Mouse (Mus musculus) spleen, embryonic (tissue): ENCODE measurements around the gene Alg6.

ENCODE experiments used
- CTCF ChIA-PET: fragments of 350-600 bp; sonication (Branson Sonifier 250); formaldehyde crosslinking; loops from one replicate; lab custom pipeline; 2022; lab: Charles Lee

The Alg6 gene

DNA sequence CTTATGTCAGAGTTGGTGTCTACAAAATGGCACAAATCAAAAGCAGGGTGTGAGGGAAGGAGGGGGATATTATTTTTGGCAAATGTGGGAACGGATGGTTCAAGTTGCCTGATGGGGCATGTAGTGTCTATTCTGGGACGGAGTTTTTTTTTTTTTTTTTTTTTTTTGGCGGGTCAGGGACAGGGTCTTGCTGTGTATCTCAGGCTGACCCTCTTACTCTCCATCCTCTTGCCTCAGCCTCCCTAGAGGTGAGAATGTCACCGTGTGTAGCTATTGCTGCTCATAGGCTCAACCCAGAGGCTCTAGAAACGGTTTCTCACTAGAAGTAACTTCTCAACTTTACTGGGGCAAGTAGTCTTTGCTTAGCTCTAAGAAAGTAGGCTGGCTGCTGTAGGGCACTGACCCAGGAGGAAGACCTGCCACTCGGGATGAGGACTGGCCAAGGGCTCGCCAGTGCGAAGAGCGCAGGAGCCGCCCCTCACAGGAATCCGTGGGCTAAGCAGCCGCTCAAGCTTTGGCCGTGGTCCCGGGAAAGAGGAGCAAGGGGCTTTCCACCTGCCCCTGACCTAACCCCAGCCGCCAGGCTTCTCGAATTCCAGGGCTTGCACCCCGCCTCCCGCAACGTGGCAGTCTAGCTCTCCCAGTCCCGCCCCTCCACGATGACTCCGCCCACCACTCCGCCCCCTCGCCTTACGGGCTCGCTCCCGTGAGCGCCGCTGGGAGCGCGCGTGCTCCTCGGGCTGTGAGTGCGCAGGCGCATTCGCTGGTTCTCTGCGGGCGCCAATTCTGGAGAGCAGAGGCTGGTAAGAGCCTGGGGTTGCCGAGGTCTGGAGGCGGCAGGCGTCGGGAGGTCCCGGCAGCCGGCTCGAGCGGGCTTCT is at the start of gene Alg6:
Gene Alg6 (plus strand): TSS at position 761 of the 879 bp plus-strand sequence.
- CTCF ChIA-PET: no interaction called here

DNA sequence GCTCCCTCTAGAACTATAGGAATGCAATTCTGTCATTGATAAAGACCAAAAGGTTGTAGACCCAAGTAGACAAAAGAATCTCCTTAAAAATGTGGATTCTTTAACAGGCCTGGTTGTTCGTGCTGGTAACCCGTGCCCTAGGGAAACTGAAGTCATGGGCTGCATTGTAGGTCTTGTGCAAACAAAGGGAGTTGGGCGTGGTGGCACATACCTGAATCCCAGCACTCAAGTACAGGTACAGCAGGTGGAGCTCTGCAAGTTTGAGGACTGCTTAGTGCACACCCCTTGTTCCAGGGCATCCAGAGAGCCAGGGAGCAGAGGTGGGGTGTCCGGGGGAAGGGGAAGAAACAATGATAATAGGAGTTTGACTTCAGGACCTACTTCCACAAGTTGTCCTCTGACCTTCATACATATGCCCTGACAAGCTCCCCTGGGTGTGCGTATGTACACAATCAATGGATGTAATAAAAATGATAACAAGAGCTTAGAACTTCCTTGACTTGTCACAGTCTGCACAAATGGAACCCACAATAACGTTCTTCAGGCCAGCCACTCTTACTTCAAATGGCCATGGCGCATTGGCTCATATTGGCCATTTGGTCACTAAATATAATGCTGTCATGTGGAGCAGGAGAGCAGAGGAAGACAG is 45.1 kb upstream of the Alg6 start:
- CTCF ChIA-PET: no interaction called here

DNA sequence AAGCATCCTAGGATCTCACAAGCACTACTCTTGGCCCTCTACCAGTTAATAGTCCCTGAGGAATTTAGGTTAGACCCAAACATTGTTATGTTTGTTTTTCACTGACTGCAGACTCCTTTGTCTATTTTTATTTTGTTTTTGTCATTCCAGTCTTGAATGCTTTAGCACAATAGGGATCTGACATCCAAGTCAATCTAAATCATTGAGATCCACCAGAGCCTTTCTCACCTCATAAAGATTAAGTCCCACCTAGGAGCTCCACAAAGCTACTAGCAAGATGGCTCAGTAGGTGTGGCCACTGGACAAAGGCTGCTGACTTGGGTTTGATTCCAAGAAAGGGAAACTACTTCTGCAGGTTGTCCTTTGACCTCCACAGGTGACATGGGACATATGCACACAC is 40.3 kb upstream of the Alg6 start:
- CTCF ChIA-PET: interaction anchor here (0.6 kb wide), 1 partner anchor 38 kb away, joined by 13 read pairs; no protein-coding TSS in a partner anchor

DNA sequence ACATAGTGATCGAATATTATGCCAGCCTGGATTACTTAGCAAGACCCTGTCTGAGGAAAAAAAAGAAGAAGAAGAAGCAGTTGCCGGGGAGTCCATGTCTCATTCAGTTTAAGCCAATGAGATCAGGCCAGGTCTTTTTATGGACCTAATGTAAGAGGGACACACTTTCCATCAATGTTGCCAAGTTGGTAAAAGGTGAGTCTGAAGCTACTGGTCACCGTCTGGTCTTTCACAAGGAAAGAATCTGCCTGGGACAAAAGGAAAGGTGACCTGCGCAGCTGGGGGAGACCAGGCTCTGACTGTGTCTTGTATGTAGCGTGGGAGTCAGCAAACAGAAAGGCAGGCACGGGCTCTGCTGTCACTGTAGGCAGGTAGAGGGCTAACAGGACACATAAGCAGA is 31.5 kb upstream of the Alg6 start:
- CTCF ChIA-PET: no interaction called here

DNA sequence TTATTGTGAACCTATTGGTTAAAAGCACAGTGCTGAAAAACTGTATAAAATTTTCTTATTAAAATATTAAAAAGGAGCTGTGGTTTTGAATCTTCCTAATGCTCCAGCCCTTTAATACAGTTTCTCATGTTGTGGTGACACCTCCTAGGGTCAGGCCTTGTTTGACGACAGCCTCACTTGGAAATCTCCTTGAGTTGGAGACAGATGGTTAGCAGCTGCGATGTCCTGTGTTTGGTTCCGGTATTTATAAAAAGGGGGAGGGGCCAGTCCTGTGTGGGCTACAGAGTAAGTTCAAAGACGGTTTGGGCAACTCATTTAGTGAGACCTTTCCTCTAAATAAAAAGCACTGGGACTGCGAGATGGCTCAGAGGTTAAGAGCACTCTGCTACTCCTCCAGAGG is 29.2 kb upstream of the Alg6 start:
- CTCF ChIA-PET: no interaction called here

DNA sequence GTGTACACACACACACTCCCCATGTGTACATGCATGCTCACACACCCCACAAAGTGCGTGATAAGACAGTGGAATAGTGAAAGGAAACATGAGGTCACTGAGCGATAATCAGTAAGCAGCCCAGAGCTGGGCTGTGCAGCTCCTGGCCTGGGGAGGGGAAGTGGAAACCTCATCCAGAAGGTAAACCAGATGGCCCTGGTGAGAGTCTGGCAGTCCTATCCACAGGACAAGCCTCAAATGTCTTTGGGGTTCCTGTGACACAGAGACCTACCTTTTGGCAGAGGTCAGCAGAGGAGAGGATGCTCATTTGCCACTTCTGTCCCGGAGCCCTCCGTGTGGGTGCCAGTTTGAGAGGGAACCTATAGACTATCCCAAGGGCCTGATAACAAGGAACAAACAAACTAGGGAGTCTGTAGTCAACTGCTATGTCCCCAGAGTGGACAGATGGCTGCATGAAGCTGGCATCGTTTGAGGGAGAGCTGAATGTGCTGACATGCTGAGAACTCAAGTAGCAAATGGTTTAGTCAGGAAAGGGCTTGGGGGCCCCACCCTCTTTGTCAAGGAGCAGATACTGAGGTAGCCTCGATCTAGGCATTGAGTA is 2.8 kb upstream of the Alg6 start:
- CTCF ChIA-PET: no interaction called here

DNA sequence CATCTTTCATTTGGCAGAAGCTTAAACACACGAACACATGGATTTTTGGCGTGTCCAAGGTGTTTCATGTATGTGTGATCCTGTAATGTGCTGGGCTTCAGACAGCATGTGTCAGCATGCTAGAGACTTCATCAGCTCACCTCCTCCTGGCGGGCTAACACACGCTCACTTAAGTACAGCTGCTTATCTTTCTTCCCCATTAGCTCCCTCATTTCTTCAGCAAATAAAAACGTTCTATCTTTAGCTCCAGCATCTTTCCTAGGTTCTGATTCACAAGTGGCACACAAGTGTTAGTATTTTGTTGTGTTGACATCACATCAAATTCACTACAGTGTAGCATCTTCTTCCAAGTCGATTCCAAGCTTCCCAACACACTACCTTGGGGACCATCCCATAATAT is 1.5 kb upstream of the Alg6 start:
- CTCF ChIA-PET: no interaction called here

DNA sequence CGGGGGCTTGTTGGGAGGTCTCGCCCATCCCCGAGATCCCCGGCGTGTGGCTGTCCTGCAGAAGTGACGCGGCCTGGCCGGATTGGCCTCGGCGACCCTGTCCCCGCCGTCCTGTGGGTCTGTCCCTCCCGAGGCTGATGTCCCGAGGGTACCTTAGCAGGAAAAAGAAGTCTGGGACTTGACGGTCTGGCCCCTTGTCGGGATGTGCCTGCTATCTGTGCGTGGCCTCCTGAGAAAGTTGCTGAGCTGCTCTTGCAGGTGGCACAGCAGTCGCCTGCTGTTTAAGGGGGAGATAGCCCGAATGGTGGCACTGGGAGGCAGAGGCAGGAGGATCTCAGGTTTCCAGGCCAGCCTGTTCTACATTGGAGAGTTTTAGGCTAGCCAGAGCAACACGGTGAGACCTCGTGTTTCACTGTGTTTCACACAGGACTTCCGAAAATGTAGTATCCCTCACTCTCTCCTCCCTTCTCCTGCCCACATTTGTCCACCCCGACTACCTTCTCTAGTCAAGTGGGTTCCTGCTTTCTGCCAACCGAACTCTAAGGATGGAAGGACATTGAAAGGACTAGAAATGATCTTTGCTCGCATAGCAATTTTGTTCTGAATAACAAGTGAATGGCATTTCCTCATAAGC is 436 bp downstream of the Alg6 start:
- CTCF ChIA-PET: no interaction called here

DNA sequence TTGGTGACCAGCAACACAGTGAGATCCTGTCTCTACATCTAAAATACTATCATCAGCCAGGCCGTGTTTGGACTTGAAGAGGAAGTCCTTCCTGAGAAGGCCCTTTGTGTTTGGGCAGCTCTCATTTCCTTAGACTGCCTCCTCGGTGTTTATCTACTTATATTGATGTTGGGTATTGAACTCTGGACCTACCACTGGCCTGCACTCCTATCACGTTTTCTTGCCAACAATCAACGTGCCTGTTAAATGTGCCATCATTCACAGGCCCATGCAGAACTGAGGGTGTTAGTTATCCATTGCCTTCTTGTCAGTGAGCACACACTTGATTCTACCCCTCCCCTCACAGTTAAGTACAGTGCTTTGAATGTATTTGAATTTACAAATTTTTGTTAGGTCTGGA is 2.4 kb downstream of the Alg6 start:
- CTCF ChIA-PET: no interaction called here

DNA sequence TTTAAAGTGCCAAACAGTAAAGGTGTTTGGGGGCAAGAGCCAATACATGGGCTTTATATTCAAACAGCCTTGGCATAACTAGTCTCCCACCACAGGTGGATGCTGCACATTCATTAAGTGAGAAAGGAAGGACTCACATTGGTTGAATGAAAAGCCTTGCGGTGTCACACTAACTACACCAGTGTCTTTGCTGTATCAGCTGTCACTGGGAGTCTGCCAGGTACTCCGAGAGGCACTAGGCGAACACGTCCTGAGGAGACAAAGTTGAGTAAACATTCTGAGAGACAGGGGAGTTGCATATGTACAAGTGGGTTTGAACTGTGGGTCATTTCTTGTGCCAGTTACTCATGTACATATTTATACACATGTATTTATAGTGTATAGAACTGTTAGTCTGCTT is 8.9 kb downstream of the Alg6 start:
- CTCF ChIA-PET: no interaction called here

DNA sequence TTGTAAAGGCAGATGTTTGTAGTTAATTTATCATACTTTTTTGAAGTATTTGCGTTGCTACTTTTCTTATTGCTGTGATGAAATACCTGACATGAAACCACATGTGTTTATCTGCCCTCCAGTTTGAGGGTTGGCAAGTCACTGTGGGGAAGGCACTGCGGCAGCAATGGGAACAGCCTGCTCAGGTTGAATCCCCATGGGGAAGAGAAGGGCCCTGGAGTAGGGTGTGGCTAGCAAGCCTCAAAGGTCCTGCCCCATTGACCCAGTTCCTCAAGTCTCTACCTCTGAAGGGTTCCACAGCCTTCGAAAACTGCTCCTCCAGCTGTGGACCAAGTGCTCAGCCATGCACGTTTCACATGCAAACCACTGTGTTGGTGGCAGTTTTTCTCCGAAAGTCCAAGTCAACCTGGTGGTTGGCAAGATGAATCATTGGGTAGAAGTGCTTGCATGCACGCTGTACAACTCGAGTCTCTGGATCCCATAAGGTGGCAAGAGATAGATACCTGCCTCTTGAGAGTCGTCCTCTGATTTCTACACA is 10.5 kb downstream of the Alg6 start:
- CTCF ChIA-PET: no interaction called here

DNA sequence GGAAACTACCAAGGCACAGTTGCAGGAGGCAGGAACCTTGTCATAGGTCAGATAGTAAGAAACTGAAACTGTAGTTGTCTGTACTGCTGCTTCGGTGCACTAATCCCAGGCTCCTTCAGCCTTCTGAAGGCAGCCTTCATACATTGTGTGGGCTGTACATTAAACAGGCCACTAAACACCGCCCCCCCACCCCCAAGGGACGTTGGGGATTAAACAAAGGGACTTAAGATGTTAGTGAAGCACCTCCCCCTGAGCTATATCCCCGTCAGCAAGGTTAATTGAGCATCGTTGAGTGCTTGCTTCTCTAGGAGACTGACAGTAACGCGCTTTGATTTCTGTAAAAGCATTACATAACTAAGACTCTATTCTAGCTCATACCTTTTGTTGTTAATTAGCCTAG is 24.4 kb downstream of the Alg6 start:
- CTCF ChIA-PET: no interaction called here

DNA sequence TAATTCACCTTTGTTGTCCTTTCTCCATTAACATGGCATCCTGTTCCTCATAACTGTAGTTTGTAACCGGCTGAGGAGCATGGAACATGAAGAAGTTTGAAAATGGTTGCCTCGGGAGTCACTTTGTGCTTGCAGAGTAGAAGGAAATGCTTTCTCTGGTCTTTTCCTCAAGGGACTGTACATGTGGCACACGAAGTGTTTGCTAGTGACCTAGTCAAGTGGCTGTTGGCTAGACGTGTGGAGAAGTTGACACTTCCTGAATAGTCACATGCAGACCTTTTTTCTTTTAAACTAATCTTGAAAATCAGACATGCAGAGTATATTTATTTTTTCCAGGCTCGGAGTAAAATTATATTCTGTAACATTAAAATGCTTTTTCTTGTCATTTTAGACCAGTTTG is 37.0 kb downstream of the Alg6 start:
- CTCF ChIA-PET: no interaction called here

DNA sequence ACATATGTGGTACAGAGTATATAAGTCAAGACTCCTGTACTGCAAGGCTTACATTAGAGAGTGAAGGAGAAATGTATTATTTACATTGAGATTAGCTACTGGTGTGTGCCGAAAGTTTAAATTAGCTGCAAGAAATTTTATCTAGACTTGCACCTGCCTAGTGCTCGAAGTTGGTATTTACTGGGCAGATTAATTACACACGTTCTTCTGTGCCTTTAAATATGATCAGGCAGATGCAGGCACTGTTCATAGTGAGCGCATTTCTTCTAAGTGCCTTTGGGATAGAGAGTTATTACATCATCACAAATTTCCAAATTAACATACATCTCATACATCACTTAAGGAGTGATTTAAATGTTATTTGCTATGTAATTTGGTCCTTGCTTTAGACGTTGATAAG is 50.8 kb downstream of the Alg6 start:
- CTCF ChIA-PET: no interaction called here

DNA sequence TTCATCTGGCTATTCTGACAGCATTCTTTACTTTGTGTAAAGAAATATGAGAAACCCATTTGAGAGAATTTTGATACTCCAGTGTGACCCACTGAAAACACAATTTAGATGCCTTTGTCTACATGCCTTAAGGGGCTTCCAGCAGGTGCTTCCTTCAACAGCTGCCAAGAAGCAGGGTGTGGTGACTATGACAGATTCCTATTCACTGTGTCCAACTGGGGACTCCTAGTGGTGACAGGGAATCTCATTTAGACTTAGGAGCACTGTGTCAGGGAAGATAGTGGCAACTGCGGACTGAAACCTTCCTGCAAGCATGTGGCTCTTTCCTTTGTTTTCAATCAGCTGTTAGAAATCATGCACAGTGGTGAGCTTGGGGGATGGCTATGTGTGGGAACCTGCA is 51.3 kb downstream of the Alg6 start:
- CTCF ChIA-PET: interaction anchor here (0.6 kb wide), 1 partner anchor 107 kb away, joined by 3 read pairs; no protein-coding TSS in a partner anchor

DNA sequence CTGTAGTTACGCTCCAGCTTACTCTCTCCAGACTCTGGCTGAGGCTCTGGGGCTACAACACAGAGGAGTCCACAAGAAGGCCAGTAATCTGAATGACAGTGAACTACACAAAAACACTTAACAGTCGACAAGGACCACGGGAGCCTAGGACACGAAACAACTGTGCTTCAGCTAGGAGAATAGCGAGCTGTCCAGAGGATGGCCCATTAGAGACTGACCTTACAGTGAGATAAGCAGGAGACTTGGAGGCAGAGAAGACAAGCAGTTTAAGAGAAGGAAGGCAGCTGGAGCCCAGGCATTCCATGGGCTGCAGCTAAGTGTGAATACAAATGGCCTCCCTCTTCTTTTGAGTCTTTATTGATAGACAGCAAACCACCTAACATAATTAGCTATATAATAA is 55.1 kb downstream of the Alg6 start:
- CTCF ChIA-PET: no interaction called here

DNA sequence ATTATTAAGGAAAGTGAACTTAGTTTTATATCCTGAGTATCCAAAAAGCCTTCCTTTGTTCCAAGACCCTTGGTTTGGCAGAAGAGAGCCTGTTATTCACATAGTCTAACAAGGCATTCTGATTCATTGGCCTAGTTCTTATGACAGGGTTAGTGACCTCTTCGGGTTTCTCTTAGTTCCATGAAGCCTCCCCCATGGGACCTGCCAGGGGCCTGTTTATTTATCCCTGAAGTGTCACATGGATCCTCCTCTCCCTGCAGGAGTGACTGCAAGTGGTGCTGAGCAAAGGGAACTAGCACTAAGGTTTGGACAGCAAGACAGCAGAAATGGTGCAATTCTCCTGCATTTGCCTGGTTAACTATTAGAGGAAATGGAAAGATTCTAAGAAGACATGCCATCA is 57.6 kb downstream of the Alg6 start:
- CTCF ChIA-PET: no interaction called here

DNA sequence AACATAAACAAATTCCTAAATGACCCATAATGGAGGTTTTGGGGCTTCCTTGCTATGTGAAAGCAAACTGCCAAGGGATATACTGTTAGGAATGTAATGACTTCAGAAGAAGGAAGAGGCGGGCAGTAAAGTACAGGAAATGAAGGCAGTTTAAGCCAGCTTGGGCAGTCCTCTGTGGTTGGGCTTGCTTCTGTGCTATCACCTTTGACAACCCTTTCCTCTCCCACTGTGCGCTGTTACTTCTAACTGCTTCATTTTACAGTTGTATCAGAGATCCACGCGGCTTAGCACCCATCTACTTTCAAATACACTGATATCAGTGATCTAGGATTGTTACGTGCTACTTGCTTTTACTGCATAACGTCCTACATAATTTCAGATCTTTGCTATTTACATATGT is 76.9 kb downstream of the Alg6 start:
- CTCF ChIA-PET: no interaction called here
